Mouse (Mus musculus) G1E (cell line): ENCODE data around the gene Fgfr2. TPM values are rescaled to one million over a fixed set of nuclear protein-coding genes. Genes with fewer than 3 reads are reported as not detected.

Source experiments
- ATAC-seq: 2 replicates; pipeline ENCODE4 v1.8.0; 2016; ENCODE audit warnings: mild to moderate bottlenecking; ENCODE audit not compliant: insufficient number of reproducible peaks, poor library complexity, low FRiP score, severe bottlenecking; ENCODE audit errors: extremely low read depth
- DNase-seq: peaks from one replicate; pipeline ENCODE4 v3.0.0; 2012; ENCODE audit warnings: low spot score
- H3K27me3 ChIP-seq: 2 replicates; pipeline ENCODE4 v1.6.1; 2012; ENCODE audit warnings: mild to moderate bottlenecking, low read length, inconsistent platforms; ENCODE audit not compliant: insufficient read depth
- H3K36me3 ChIP-seq: replicated peaks from 2 replicates; pipeline ENCODE3; 2012; ENCODE audit warnings: mild to moderate bottlenecking, inconsistent platforms
- H3K4me1 ChIP-seq: 2 replicates; pipeline ENCODE4 v1.6.1; 2012; ENCODE audit warnings: low read depth, low read length, inconsistent platforms, mixed read lengths; ENCODE audit not compliant: insufficient read depth
- H3K4me3 ChIP-seq: 2 replicates; pipeline ENCODE4 v1.5.1; 2012; ENCODE audit warnings: low read depth, mild to moderate bottlenecking, inconsistent platforms, low read length, moderate library complexity, mixed read lengths
- H3K9me3 ChIP-seq: replicated peaks from 2 replicates; pipeline ENCODE4 v1.6.1; 2012; ENCODE audit warnings: inconsistent platforms
- CTCF ChIP-seq: IDR thresholded peaks from 2 replicates; pipeline ENCODE4 v1.5.1; 2012; ENCODE audit warnings: low read depth, low read length, inconsistent platforms, mixed read lengths
- GATA1 ChIP-seq: IDR thresholded peaks from 2 replicates; pipeline ENCODE4 v1.6.1; 2012; ENCODE audit warnings: borderline replicate concordance, low read length, inconsistent platforms, mixed read lengths
- GATA2 ChIP-seq: IDR thresholded peaks from 2 replicates; pipeline ENCODE4 v1.6.1; 2012; ENCODE audit warnings: low read depth, low read length, inconsistent platforms, borderline replicate concordance
- POLR2AphosphoS5 ChIP-seq: IDR thresholded peaks from 2 replicates; pipeline ENCODE4 v1.6.1; 2012; ENCODE audit warnings: low read depth, low read length, inconsistent platforms; ENCODE audit not compliant: insufficient replicate concordance
- TAL1 ChIP-seq: conservative IDR thresholded peaks from 2 replicates; pipeline ENCODE4 v1.6.1; 2012; ENCODE audit warnings: low read depth, low read length, inconsistent platforms, mixed read lengths
- polyA plus RNA-seq: library from polyadenylated mRNA; stranded (reverse); fragments of >175 nt; gene quantifications from 2 replicates; pipeline ENCODE4 v1.2.3, GENCODE M21; 2012
- total RNA-seq, 2 experiments: library from RNA; stranded (forward) in 1 of 2; stranded (reverse) in 1 of 2; fragments of 200-1000 nt in 1 of 2; fragments of >200 nt in 1 of 2; fragmentation: Nextera tagmentation in 1 of 2; gene quantifications; 2 replicates each; pipeline ENCODE4 v1.2.3; 2014 to 2017

Fgfr2 gene
- total and polyA plus RNA-seq, 3 experiments, result 0.22 TPM; not detected in 2

- no peaks in the 10 kb centered on the region for H3K4me1 ChIP-seq
- ATAC-seq (no peak), DNase-seq (no peak)
- H3K4me3 ChIP-seq, result no peak overlapping the region
- no peak for TF ChIP-seq GATA1
- no peak for TF ChIP-seq GATA2
- no peak for TF ChIP-seq POLR2AphosphoS5
- TF ChIP-seq CTCF, result no peak
- TF ChIP-seq TAL1, result no peak
- no peaks in the 10 kb centered on the region for H3K36me3 ChIP-seq
- no peaks in the 10 kb centered on the region for H3K27me3 ChIP-seq
- H3K9me3 ChIP-seq, result peaks cover 18% of the 10 kb centered on the region
These were observed 638.7 kb downstream of the Fgfr2 start for GRCm38 (mm10) chr7:132484424-132484823.

- ATAC-seq (no peak), DNase-seq (no peak)
- H3K27me3 ChIP-seq, result no peaks in the 10 kb centered on the region
- H3K4me3 ChIP-seq, result no peak overlapping the region
- no peak for TF ChIP-seq POLR2AphosphoS5
- TF ChIP-seq TAL1, result no peak
- TF ChIP-seq GATA1, result no peak
- TF ChIP-seq CTCF, result no peak
- no peak for TF ChIP-seq GATA2
- H3K9me3 ChIP-seq, result peaks cover 25% of the 10 kb centered on the region
- H3K36me3 ChIP-seq, result no peaks in the 10 kb centered on the region
- no peaks in the 10 kb centered on the region for H3K4me1 ChIP-seq
These were observed 642.3 kb downstream of the Fgfr2 start for GRCm38 (mm10) chr7:132480696-132481306.

GRCm38 (mm10) chr7:132478295-132478809, 644.8 kb downstream of the Fgfr2 start:
- H3K9me3 ChIP-seq, result peaks cover 41% of the 10 kb centered on the region

GRCm38 (mm10) chr7:132477753-132478152, 645.4 kb downstream of the Fgfr2 start:
- ATAC-seq (no peak), DNase-seq (no peak)
- TF ChIP-seq POLR2AphosphoS5 (no peak), GATA1 (no peak)
- Histone ChIP-seq H3K36me3 (no peaks in the 10 kb centered on the region), H3K4me1 (no peaks in the 10 kb centered on the region), H3K4me3 (no peak overlapping the region), H3K27me3 (no peaks in the 10 kb centered on the region), H3K9me3 (peaks cover 40% of the 10 kb centered on the region)

More at GRCm38 (mm10) chr7:132478295-132478809, 644.8 kb downstream of the Fgfr2 start:
- Histone ChIP-seq H3K4me1 (no peaks in the 10 kb centered on the region), H3K27me3 (no peaks in the 10 kb centered on the region), H3K36me3 (no peaks in the 10 kb centered on the region), H3K4me3 (no peak overlapping the region)
- DNase-seq (no peak), ATAC-seq (no peak)
- TF ChIP-seq CTCF, result no peak
- TF ChIP-seq GATA1, result no peak
- TF ChIP-seq POLR2AphosphoS5, result no peak
- no peak for TF ChIP-seq GATA2
- no peak for TF ChIP-seq TAL1

- Histone ChIP-seq H3K27me3 (no peaks in the 10 kb centered on the region), H3K4me3 (no peak overlapping the region)
These were observed 646.7 kb downstream of the Fgfr2 start for GRCm38 (mm10) chr7:132476491-132476890.

GRCm38 (mm10) chr7:132475069-132475468, 648.1 kb downstream of the Fgfr2 start:
- Histone ChIP-seq H3K36me3 (no peaks in the 10 kb centered on the region), H3K27me3 (no peaks in the 10 kb centered on the region), H3K9me3 (peaks cover 48% of the 10 kb centered on the region), H3K4me1 (no peaks in the 10 kb centered on the region), H3K4me3 (no peak overlapping the region)
- ATAC-seq, result no peak
- TF ChIP-seq GATA2 (no peak), CTCF (no peak), POLR2AphosphoS5 (no peak), GATA1 (no peak), TAL1 (no peak)
- DNase-seq, result no peak

More at GRCm38 (mm10) chr7:132476491-132476890, 646.7 kb downstream of the Fgfr2 start:
- Histone ChIP-seq H3K36me3 (no peaks in the 10 kb centered on the region), H3K9me3 (peaks cover 41% of the 10 kb centered on the region), H3K4me1 (no peaks in the 10 kb centered on the region)
- TF ChIP-seq GATA1 (no peak), CTCF (no peak), GATA2 (no peak), POLR2AphosphoS5 (no peak), TAL1 (no peak)
- ATAC-seq (no peak), DNase-seq (no peak)
